Mouse (Mus musculus) small intestine, adult 2 months (tissue): ENCODE results near the gene Luc7l2.

Experiments used
- CTCF ChIP-seq: fragments of 200-500 bp; IDR thresholded peaks from 2 replicates; pipeline ENCODE4 v1.5.1; 2012; ENCODE audit warnings: low read depth, mild to moderate bottlenecking, control low read depth, inconsistent platforms, low read length, moderate library complexity, mixed read lengths; ENCODE audit not compliant: insufficient replicate concordance, insufficient read length; ENCODE audit errors: extremely low read depth
- POLR2A ChIP-seq: fragments of 200-500 bp; IDR thresholded peaks from 2 replicates; pipeline ENCODE4 v1.6.1; 2012; ENCODE audit warnings: low read depth, mild to moderate bottlenecking, control low read depth, inconsistent platforms, low read length, moderate library complexity

- no peak for TF ChIP-seq CTCF
- no peak for TF ChIP-seq POLR2A
Measured at GRCm38 (mm10) chr6:38641645-38642044, 90.5 kb downstream of the Luc7l2 start.
